ENCODE assay signal across 8 mouse cellular contexts in genomic region chr19:5041588-5041987, GRCm38 (mm10). TPM values are rescaled to one million over a fixed set of nuclear protein-coding genes. Genes with fewer than 3 reads are reported as not detected.
DNase-seq lines count a peak whose midpoint lies in the region; ATAC-seq and TF ChIP-seq lines count a peak whose summit lies in the region.

No protein-coding gene starts in this region.

- no peak for ATAC-seq in heart, embryonic 16.5 days (replicated peaks; ENCODE audit: extremely low read depth, insufficient read depth, low FRiP score)
- ATAC-seq in hindbrain, embryonic 11.5 days (ENCODE audit: low FRiP score): peak; percentile 1; the same call in 1 of the 2 replicates

- H3K4me3 ChIP-seq in heart, embryonic 16.5 days (ENCODE audit: low read length): peak overlapping the region; percentile 82
- H3K4me3 ChIP-seq in MEL (ENCODE audit: control insufficient read depth in 1 of 2, insufficient read depth in 1 of 2, low read depth in 2 of 2, low read length in 2 of 2): peak overlapping the region; percentile 74 to 95
- H3K4me3 ChIP-seq in hindbrain, embryonic 11.5 days (ENCODE audit: low read depth, low read length): peak overlapping the region; percentile 78
- H3K4me3 ChIP-seq in midbrain, embryonic 10.5 days: peak overlapping the region; percentile 95

- H3K79me2 ChIP-seq in MEL (ENCODE audit: control insufficient read depth, insufficient read depth, low read length, poor library complexity): peaks cover 21% of the 10 kb centered on the region

- peak overlapping the region; percentile 92 for H3K9ac ChIP-seq in heart, embryonic 16.5 days (ENCODE audit: low read length)
- peak overlapping the region; percentile 88 for H3K9ac ChIP-seq in MEL (ENCODE audit: control insufficient read depth, low read depth, low read length, poor library complexity, severe bottlenecking)
- H3K9ac ChIP-seq in hindbrain, embryonic 11.5 days (ENCODE audit: low read depth, low read length): peak overlapping the region; percentile 86

- WGBS in heart, embryonic 16.5 days: 2% methylated on average over 16 of the region's 16 CpGs
- WGBS in hindbrain, embryonic 11.5 days: 2% methylated on average over 16 of the region's 16 CpGs
- 3% methylated on average over 16 of the region's 16 CpGs for WGBS in midbrain, embryonic 10.5 days

- intact Hi-C loops in heart, postnatal 14 days (cut with DNase I): no loop called here

- no peak for TF ChIP-seq POLR2A in MEL (IDR thresholded peaks at IDR 0.05; ENCODE audit: control insufficient read depth in 1 of 2, insufficient read depth in 1 of 2, low read depth in 1 of 2, low read length in 2 of 2, poor library complexity in 1 of 2)

- H3K27ac ChIP-seq in heart, embryonic 16.5 days (ENCODE audit: low read length): peak overlapping the region; percentile 65
- H3K27ac ChIP-seq in MEL (ENCODE audit: control insufficient read depth, low read depth, low read length): peak overlapping the region; percentile 56
- peak overlapping the region; percentile 56 for H3K27ac ChIP-seq in hindbrain, embryonic 11.5 days (ENCODE audit: low read depth, low read length)
- H3K27ac ChIP-seq in midbrain, embryonic 10.5 days (replicated peaks): peak overlapping the region; percentile 83

- TF ChIP-seq EP300 in MEL (IDR thresholded peaks at IDR 0.05; ENCODE audit: low read depth in 1 of 2, low read length in 2 of 2): no peak

- peak overlapping the region; percentile 81 for H3K4me2 ChIP-seq in heart, embryonic 16.5 days (ENCODE audit: low read depth, low read length)
- H3K4me2 ChIP-seq in hindbrain, embryonic 11.5 days (replicated peaks; ENCODE audit: low read depth, low read length): peak overlapping the region; percentile 99

- H3K36me3 ChIP-seq in heart, embryonic 16.5 days (ENCODE audit: control insufficient read depth, insufficient read depth): peaks cover 5% of the 10 kb centered on the region; the same call in 1 of the 2 replicates
- peaks cover 2 to 7% of the 10 kb centered on the region in 2 experiments; a peak in 3 of 4 replicates for H3K36me3 ChIP-seq in MEL (ENCODE audit: control insufficient read depth in 1 of 2, insufficient read depth in 2 of 2, low read length in 2 of 2)
- peaks cover 3% of the 10 kb centered on the region; the same call in 1 of the 2 replicates for H3K36me3 ChIP-seq in hindbrain, embryonic 11.5 days (ENCODE audit: control insufficient read depth, insufficient read depth, low read length)
- H3K36me3 ChIP-seq in midbrain, embryonic 10.5 days: peaks cover 38% of the 10 kb centered on the region

- no peak for DNase-seq in heart, postnatal 14 days
- DNase-seq in MEL (ENCODE audit: low read depth, low spot score): no peak
- no peak for DNase-seq in hindbrain, embryonic 11.5 days (ENCODE audit: low spot score)
- no peak for DNase-seq in midbrain, embryonic 10.5 days (ENCODE audit: low spot score)
- DNase-seq in MN1 (ENCODE audit: low spot score): no peak
- no peak for DNase-seq in spleen, postnatal 10 days (ENCODE audit: low spot score in 2 of 2)
- DNase-seq in adrenal gland, adult 8-10 months: no peak

- peaks cover 22% of the 10 kb centered on the region for H3K4me1 ChIP-seq in heart, embryonic 16.5 days (ENCODE audit: control insufficient read depth, insufficient read depth, low read length)
- peaks cover 2 to 18% of the 10 kb centered on the region in 2 experiments for H3K4me1 ChIP-seq in MEL (ENCODE audit: control insufficient read depth in 1 of 2, insufficient read depth in 2 of 2, low read length in 2 of 2)
- peaks cover 3% of the 10 kb centered on the region; the same call in 1 of the 2 replicates for H3K4me1 ChIP-seq in hindbrain, embryonic 11.5 days (replicated peaks; ENCODE audit: control insufficient read depth, insufficient read depth, low read length)
- H3K4me1 ChIP-seq in midbrain, embryonic 10.5 days: peaks cover 49% of the 10 kb centered on the region

- H3K27me3 ChIP-seq in heart, embryonic 16.5 days (ENCODE audit: control insufficient read depth, insufficient read depth, low read length): no peaks in the 10 kb centered on the region
- H3K27me3 ChIP-seq in MEL (ENCODE audit: control insufficient read depth in 1 of 2, insufficient read depth in 2 of 2, low read length in 2 of 2): no peaks in the 10 kb centered on the region
- no peaks in the 10 kb centered on the region for H3K27me3 ChIP-seq in hindbrain, embryonic 11.5 days (ENCODE audit: control insufficient read depth, insufficient read depth, low read length)
- H3K27me3 ChIP-seq in midbrain, embryonic 10.5 days (ENCODE audit: low read depth, poor library complexity, severe bottlenecking): peaks cover 9% of the 10 kb centered on the region

- no peak for TF ChIP-seq RAD21 in MEL (IDR thresholded peaks at IDR 0.05; ENCODE audit: low read depth, low read length)

- no peaks in the 10 kb centered on the region for H3K9me3 ChIP-seq in heart, embryonic 16.5 days (replicated peaks; ENCODE audit: control insufficient read depth, low read length)
- H3K9me3 ChIP-seq in MEL (replicated peaks; ENCODE audit: insufficient read depth, low read length): no peaks in the 10 kb centered on the region
- H3K9me3 ChIP-seq in hindbrain, embryonic 11.5 days (ENCODE audit: control insufficient read depth, low read length): no peaks in the 10 kb centered on the region
- no peaks in the 10 kb centered on the region for H3K9me3 ChIP-seq in midbrain, embryonic 10.5 days (replicated peaks)

- no peak for TF ChIP-seq CTCF in MEL (IDR thresholded peaks at IDR 0.05 in 2 of 3, conservative IDR thresholded peaks at IDR 0.05 in 1 of 3; ENCODE audit: control insufficient read depth in 1 of 3, insufficient read depth in 1 of 3, low read depth in 2 of 3, low read length in 3 of 3, poor library complexity in 1 of 3, severe bottlenecking in 1 of 3)

TF ChIP-seq in MEL, 35 proteins besides CTCF, POLR2A, EP300 and RAD21 (continues in another document):
- no peak for TF ChIP-seq SIN3A (IDR thresholded peaks at IDR 0.05; ENCODE audit: low read length)
- no peak for TF ChIP-seq UBTF (IDR thresholded peaks at IDR 0.05; ENCODE audit: borderline replicate concordance, insufficient read depth, low read depth, low read length)
- TF ChIP-seq GATA1 (IDR thresholded peaks at IDR 0.05; ENCODE audit: low read depth, low read length): no peak
- no peak for TF ChIP-seq CHD1 (IDR thresholded peaks at IDR 0.05; ENCODE audit: low read depth, low read length)
- TF ChIP-seq MYB (IDR thresholded peaks at IDR 0.05; ENCODE audit: low read depth, low read length): no peak
- TF ChIP-seq MYC (IDR thresholded peaks at IDR 0.05; ENCODE audit: low read depth, low read length): no peak

RNA-seq across cellular contexts. Expression of gene Brms1, which starts 0.4 kb away (rescaled TPM):
- 29.7 and 29.9 TPM in 2 replicates for polyA plus RNA-seq in heart, embryonic 16.5 days (2015; fragmentation: Nextera tagmentation; extraction: Ambion mirVana)
- 10 to 100 TPM; 12.9 to 14.8 TPM for total RNA-seq in heart, postnatal 14 days (2021)
- 22.3 and 29.6 TPM in 2 replicates for total RNA-seq in MEL (2012; rRNA removed)
- polyA plus RNA-seq in MEL (2012; ENCODE audit: insufficient read depth in 1 of 2, insufficient read length in 2 of 2, low read depth in 1 of 2, low replicate concordance in 2 of 2, missing spikeins in 1 of 2): 10 to 100 TPM in 1 of 2 experiments, not detected in 1; 78.6 TPM
- polyA plus RNA-seq in hindbrain, embryonic 11.5 days (2014; fragmentation: Nextera tagmentation; extraction: Ambion mirVana): 62.0 and 66.1 TPM in 2 replicates
- polyA plus RNA-seq in midbrain, embryonic 10.5 days (2016; fragmentation: Nextera tagmentation; extraction: Ambion mirVana): 83.2 and 85.6 TPM in 2 replicates
- 10 to 100 TPM; 30.0 to 40.1 (median 33.6) TPM for total RNA-seq in adrenal gland, adult 8-10 months (2022)

RNA-seq across cellular contexts. Expression of gene AC124502.3, which starts 2.9 kb away (rescaled TPM):
- 2.6 and 2.7 TPM in 2 replicates for polyA plus RNA-seq in heart, embryonic 16.5 days (2015; fragmentation: Nextera tagmentation; extraction: Ambion mirVana)
- total RNA-seq in heart, postnatal 14 days (2021): 1 to 10 TPM in 1 of 2 experiments, under 1 TPM in 1; 0.98 to 1.8 TPM
- 1.1 and 2.1 TPM in 2 replicates for total RNA-seq in MEL (2012; rRNA removed)
- under 1 TPM in 1 of 2 experiments, not detected in 1; 0.75 TPM for polyA plus RNA-seq in MEL (2012; ENCODE audit: insufficient read depth in 1 of 2, insufficient read length in 2 of 2, low read depth in 1 of 2, low replicate concordance in 2 of 2, missing spikeins in 1 of 2)
- 0.73 and 2.3 TPM in 2 replicates for polyA plus RNA-seq in hindbrain, embryonic 11.5 days (2014; fragmentation: Nextera tagmentation; extraction: Ambion mirVana)
- 2.2 and 4.4 TPM in 2 replicates for polyA plus RNA-seq in midbrain, embryonic 10.5 days (2016; fragmentation: Nextera tagmentation; extraction: Ambion mirVana)
- total RNA-seq in adrenal gland, adult 8-10 months (2022): 1 to 10 TPM in 3 of 4 experiments, under 1 TPM in 1; 0.59 to 3.9 (median 1.9) TPM

RNA-seq across cellular contexts. Expression of gene B4gat1, which starts 3.0 kb away (rescaled TPM):
- polyA plus RNA-seq in heart, embryonic 16.5 days (2015; fragmentation: Nextera tagmentation; extraction: Ambion mirVana): 43.4 and 43.5 TPM in 2 replicates
- total RNA-seq in heart, postnatal 14 days (2021): 10 to 100 TPM; 40.8 to 44.4 TPM
- 6.9 and 7.8 TPM in 2 replicates for total RNA-seq in MEL (2012; rRNA removed)
- polyA plus RNA-seq in MEL (2012; ENCODE audit: insufficient read depth in 1 of 2, insufficient read length in 2 of 2, low read depth in 1 of 2, low replicate concordance in 2 of 2, missing spikeins in 1 of 2): 1 to 10 TPM in 1 of 2 experiments, not detected in 1; 9.6 TPM
- polyA plus RNA-seq in hindbrain, embryonic 11.5 days (2014; fragmentation: Nextera tagmentation; extraction: Ambion mirVana): 35.4 and 45.2 TPM in 2 replicates
- polyA plus RNA-seq in midbrain, embryonic 10.5 days (2016; fragmentation: Nextera tagmentation; extraction: Ambion mirVana): 39.4 and 42.1 TPM in 2 replicates
- 10 to 100 TPM; 44.3 to 54.2 (median 51.8) TPM for total RNA-seq in adrenal gland, adult 8-10 months (2022)

RNA-seq across cellular contexts. Expression of gene Rin1, which starts 8.7 kb away (rescaled TPM):
- 1.8 and 2.2 TPM in 2 replicates for polyA plus RNA-seq in heart, embryonic 16.5 days (2015; fragmentation: Nextera tagmentation; extraction: Ambion mirVana)
- 1 to 10 TPM; 1.8 TPM for total RNA-seq in heart, postnatal 14 days (2021)
- 0.33 and 0.42 TPM in 2 replicates for total RNA-seq in MEL (2012; rRNA removed)
- polyA plus RNA-seq in MEL (2012; ENCODE audit: insufficient read depth in 1 of 2, insufficient read length in 2 of 2, low read depth in 1 of 2, low replicate concordance in 2 of 2, missing spikeins in 1 of 2): 1 to 10 TPM in 1 of 2 experiments, not detected in 1; 1.3 TPM
- polyA plus RNA-seq in hindbrain, embryonic 11.5 days (2014; fragmentation: Nextera tagmentation; extraction: Ambion mirVana): 0.80 and 1.7 TPM in 2 replicates
- polyA plus RNA-seq in midbrain, embryonic 10.5 days (2016; fragmentation: Nextera tagmentation; extraction: Ambion mirVana): 2.5 and 2.8 TPM in 2 replicates
- 1 to 10 TPM; 4.1 to 8.1 (median 7.7) TPM for total RNA-seq in adrenal gland, adult 8-10 months (2022)

RNA-seq across cellular contexts. Expression of gene Slc29a2, which starts 17.9 kb away (rescaled TPM):
- 12.6 and 13.8 TPM in 2 replicates for polyA plus RNA-seq in heart, embryonic 16.5 days (2015; fragmentation: Nextera tagmentation; extraction: Ambion mirVana)
- total RNA-seq in heart, postnatal 14 days (2021): 10 to 100 TPM; 15.2 to 15.3 TPM
- 2.1 and 3.2 TPM in 2 replicates for total RNA-seq in MEL (2012; rRNA removed)
- 10 to 100 TPM in 1 of 2 experiments, not detected in 1; 10.9 TPM for polyA plus RNA-seq in MEL (2012; ENCODE audit: insufficient read depth in 1 of 2, insufficient read length in 2 of 2, low read depth in 1 of 2, low replicate concordance in 2 of 2, missing spikeins in 1 of 2)
- polyA plus RNA-seq in hindbrain, embryonic 11.5 days (2014; fragmentation: Nextera tagmentation; extraction: Ambion mirVana): 3.8 and 4.1 TPM in 2 replicates
- 7.4 and 8.6 TPM in 2 replicates for polyA plus RNA-seq in midbrain, embryonic 10.5 days (2016; fragmentation: Nextera tagmentation; extraction: Ambion mirVana)
- total RNA-seq in adrenal gland, adult 8-10 months (2022): 1 to 10 TPM; 4.0 to 5.7 (median 4.5) TPM
